Mouse (Mus musculus) cerebellum, adult 9-10 months (tissue): ENCODE data around the gene Man2a2.

Source experiments
- DNase-seq: peaks from one replicate; pipeline ENCODE4 v3.0.0; 2022

Man2a2 gene

DNA sequence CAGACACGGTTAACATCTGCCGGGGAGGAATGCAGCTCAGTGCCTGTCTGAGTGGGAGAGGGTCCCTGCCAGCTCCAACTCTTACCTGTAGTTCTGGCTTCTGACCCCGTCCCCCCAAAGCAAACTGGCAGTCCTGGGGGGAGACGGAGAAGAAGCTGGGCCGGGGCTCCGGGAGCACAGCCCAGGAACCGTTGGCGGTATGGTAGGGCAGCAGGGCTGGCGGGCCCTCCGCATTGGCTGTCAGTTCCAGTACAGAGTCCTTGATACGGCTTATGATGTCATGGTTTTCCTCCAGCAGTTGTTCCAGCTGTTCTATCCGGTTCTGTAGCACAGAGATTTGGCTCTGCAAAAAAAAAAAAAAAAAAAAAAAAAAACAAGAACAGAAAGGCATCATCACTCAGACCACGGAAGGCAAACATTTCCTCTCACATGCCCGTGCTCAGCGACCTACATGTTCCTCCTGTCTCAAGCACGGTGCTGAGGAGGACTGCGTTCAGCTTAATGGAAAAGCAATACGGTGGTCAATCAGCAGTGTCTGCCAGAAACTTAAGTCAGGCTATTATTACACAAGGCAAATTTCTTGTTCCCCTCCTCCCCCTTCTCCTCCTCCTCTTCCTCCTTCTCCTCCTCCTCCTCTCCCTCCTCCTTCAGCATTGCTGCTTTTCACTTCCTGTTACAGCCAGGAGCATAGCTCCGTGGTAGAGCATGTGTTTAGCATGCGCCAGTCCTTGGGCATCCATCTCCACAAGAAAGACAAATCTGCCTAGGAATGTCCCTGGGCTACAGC, 2.3 kb downstream of the Man2a2 start:
- DNase-seq: peak; percentile 46

DNA sequence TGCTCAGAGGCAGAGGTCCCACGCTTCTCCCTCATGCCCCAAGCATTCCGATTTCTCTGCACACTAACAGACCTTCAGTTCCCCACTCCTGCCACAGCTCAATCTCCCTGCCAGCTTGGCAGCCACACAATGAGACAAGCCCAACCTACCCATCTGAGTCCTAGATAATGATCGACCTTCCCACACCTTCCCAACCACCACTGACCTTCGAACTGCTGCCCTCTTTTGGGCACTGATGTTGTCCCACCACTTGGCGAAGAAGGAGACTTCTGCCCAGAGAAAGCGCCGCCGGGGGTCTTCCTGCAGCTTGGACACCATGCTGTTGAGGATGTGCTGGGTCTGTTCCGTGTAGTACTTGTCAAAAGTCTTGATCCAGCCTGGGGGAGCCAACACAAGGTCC, 3.2 kb downstream of the Man2a2 start:
- peak; percentile 44 for DNase-seq

DNA sequence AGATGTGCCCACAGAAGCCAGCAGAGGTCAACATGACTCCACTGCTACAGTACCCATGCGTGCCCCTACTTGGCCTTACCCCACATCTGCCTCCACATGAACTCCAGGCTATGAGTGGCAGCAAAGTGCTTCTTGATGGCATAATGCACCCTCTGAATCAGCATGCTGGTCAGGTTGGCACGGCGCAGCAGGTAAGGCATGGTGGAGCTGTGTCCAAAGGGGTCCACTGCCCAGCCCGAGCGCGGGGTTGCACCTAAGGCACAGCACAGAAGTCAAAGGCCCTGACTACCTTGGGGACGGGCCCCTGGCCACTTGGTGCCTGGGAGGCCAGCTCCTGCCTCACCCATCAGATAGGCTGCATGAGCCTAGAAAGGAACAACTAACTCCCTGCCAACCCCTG, 3.9 kb downstream of the Man2a2 start:
- DNase-seq: no peak

DNA sequence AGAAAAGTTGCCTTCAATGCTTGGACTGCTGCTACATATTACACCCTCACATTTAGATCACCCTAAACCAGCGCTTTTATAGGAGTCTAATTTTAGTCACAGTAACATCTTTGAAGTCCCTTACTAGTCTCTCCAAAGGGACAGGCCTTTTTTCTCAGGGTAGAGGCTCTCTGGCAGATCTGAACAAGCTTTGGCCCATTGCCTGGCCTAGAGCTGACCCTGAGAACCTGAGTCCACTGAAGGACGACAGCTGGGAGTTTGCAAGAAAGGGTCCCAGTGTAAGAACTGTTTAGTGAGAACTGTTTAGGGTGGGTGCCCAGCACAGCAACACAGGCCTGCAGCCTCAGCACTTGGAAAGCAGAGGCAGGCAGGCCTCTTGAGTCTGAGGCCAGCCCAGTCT, 5.4 kb downstream of the Man2a2 start:
- DNase-seq: no peak

DNA sequence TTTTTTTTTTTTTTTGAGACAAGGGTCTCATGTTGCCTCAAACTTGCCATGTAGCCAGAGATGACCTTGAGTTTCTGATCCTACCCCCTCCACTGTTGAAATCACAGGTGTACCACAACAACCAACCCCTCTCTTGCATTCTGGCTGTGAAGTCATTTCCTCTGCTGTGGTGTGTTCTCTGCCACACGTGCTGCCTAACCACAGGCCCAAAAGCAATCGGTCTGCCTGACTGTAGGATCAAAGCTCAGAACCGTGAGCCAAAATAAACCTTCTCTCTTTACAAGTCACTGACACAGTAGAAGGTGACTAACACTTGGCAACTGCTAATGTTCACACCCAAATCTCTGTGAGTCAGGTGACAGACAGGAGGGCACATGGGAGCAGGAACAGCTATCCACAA, 10.7 kb downstream of the Man2a2 start:
- DNase-seq: no peak

DNA sequence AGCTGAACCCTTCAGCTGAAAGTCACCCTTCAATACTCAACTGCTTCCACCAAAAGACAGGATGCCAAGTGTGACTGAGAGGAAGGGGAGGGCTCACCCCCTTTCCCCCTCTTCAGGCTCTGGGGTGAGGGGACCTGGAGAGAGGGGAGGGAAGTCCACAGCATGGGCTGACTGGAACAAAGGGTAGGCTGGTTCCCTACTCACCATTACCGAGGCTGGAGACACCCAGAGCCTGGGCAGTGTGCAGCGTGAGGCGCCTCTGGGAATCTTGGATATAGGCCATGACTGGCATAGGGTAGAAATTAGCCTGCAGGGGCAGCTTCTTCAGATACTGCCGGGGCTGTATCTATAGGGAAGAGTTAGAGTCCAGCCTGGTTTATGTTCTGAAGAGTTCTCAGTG, 13.1 kb downstream of the Man2a2 start:
- no peak for DNase-seq

DNA sequence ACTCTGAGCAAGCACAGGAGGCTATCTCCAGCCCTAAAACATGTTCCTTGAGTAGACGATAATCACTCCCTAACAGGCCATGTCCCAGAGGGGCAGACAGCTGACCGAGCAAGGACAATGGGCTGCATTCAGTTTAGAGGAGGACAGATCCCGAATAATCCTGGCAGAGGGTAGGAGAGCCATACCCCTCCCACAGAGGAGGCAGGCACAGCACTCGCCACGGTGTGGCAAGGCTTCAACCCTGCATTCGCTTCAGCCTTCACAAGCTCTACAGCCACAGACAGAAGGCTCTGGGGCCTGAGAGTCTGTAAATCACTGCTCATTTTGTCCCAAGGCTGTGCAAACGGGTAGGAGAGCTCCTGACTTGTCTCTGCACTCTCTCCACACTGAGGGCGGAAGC, 14.0 kb downstream of the Man2a2 start:
- DNase-seq: no peak

DNA sequence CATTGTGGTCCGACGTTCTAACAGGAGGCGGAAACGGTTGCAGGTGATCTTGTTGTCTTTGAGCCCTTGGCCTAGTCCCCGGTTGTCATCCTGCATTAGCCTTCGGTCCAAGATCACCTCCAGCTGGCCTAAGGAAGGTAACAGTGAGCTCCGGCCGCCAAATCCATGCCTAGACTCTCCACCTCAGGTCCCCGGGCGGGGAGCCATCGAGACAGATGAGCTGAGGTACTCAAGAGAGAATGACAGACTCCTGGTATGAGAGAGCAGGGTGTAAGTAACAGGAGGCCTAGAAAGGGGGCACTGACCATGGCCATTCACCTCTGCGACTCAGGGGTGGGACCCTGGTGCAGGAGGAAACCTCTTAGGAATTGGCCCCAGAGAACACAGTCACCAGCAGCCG, 14.8 kb downstream of the Man2a2 start:
- DNase-seq: peak; percentile 62

DNA sequence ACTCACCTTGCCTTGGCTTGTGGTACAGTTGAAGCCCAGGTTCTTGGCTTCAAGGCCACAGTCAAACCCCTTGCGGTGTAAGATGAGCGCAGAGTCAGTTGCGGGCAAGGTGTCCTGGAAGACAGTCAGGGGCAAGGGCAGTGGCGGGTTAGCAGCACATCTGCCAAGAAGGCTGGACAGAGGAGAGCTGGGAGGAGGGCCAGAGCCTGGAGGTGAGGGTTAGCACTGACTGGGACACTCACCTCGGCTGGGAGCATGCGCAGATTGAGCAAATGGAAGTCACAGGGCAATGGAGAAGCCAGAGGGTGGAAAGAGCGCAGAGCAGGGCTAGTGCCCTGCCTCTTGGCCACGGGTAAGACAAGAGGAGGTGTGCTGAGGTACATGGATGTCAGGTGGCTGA, 18.3 kb downstream of the Man2a2 start:
- no peak for DNase-seq

DNA sequence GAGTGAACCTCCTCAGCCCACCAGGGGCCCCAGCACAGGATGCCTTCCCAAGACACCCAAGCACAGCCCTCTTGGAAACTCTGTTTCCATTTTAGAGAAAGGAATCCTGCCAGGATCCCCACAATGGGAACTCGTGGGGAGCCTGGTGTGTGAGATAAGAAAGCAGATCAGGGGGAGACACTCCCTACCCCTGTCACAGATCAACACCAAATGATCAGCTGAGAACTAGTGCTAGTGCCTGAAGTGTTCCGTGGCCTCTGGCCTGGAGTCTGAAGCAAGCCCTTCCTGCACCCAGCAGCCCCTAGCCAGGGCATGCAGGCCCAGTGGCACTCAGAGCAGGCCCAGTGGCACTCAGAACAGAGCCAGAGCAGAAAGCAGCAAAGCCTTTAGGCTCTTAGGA, 20.4 kb downstream of the Man2a2 start:
- no peak for DNase-seq

DNA sequence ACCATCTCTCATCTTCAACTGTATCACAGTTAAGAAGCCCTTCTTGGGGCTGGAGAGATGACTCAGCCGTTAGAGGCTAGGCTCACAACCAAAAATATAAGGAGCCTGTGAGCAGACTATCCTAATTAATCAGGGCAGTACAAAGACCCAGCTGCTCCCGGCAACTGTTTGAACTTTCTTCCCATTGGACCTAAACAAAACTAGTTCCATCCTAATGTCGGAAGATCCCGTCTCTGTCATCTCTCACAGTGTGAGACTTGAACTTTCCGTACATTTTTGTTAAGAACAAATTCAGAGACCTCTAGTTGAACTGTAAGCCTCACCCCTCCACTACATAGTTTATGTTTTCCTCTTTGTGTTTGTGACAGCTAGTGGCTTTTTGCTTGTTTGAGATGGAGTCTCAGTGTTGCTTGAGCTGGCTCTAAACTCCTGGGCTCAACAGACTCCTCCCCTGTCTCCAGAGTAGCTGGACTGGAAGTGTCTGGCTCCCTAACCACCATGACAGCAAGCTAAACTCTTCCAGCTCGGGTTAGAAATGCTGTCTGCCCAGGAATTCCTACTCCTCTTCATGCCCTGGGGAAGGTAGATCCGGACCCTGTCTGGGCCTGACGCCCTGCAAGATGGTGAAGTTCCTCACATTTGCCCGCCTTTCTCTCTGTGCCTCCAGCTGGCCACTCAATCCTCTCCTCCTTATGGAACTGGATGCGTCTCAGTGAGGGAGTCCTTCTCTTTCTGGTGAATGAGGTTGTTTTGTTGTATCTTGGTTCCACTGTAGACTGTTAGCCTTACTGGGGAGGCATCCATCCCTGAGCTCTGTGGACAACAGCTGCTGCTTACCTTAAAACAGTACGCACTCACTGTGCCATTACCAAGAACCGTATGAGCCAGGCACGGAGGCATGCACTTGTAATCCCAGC, 23.2 kb downstream of the Man2a2 start:
- DNase-seq: no peak

DNA sequence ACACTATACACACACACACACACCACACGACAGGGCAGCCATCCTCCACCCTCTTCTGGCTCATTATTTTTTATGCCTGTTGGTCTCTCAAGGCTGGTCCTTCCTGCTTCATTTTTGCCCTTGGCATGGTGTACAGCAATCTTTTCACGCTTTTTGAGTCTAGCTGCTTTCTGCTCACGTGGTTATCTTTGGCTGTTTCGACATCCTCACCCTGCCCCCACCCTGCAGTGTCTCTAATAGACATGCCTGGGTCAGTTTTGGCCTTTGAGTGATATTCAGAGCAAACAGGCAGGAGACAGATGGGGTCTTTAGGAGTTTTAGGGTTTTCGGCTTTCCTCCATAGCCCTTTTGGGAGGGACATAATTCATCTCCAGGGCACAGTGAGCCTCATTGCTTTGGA, 24.3 kb downstream of the Man2a2 start:
- DNase-seq: no peak

DNA sequence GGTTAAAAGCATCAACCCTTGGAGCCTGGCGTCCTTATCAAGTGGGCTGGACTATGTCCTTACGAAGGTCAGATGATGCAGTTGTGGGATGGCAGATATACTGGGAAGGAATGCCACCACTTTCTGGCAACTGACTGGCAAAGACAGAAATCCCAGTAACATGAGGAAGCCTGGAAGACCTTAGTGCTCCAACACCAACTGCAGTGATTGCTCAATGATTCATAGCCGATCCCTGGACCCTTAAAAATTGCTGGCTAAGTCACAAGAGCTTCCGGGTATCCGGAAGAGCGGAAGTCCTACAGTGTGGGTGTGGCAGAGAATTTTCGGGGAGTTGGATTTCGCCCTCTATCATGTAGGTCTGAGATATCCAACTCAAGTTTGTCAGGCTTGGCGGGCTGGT, 25.0 kb downstream of the Man2a2 start:
- no peak for DNase-seq

DNA sequence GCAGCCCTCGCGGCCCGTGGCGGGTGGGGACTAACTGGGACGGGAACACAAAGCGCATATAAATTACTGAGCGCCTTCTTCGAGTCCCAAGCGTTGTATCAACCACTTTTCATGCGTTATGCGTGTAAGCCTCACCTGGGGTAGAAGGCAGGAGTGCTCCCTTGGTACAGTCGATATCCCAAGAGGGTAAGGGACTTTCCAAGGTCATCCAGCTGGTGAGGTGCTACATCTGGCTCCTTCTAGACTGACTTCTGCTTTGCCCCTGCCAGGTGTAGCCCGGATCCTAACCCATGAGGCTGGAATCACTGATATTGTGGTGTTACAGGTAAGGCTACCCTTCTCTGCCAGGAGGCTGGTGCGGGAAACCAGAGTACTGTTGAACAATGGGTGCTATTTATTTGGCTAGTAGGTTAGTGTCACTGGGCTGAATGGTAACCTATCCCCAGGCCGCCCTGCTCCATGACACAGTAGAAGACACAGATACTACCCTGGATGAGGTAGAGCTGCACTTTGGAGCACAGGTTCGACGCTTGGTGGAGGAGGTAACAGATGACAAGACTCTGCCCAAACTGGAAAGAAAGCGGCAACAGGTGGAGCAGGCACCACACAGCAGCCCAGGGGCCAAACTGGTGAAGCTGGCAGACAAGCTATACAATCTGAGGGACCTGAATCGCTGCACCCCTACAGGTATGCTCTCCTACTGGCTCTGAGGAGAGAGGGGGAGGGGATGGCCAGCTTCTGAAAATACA, 27.7 kb downstream of the Man2a2 start:
- DNase-seq: no peak

DNA sequence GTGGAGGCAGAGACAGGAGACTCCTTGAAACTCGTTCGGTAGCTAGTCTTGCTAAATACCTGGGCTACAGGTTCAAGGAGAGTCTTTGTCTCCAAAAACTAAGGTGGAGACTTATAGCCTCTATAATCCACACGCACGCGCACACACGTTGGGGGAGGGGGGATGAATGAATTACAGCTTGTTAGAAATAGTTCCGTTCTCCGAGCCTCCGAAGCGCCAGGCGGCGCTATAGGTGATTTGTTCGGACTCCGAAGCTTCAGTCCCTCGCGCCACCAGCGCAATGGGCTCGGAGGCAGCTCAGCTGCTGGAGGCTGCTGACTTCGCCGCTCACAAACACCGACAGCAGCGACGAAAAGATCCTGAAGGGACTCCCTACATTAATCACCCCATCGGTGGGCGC, 28.3 kb downstream of the Man2a2 start, which contains the start of gene Hddc3:
Hddc3 (plus strand) TSS at position 247 of the 400 bp plus-strand sequence.
- DNase-seq: peak; percentile 96

DNA sequence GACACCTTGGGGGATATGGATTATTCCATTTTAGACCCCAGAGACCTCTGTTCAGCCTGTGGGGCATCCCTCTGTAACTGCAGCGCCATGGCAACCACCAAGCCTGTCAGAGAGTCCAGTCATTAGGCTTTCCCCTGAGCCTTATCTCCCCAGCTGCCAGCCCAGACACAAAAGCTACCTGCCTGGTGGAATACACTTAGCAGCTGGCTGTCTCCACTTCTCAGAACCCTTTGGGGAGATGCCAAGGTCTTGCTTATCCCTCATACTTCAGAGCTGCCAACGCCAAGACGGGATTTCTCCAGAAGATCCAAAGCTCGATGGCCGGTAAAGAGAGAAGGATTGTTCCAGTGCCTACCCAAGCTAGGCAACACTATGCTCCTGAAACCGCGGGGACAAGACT, 29.4 kb downstream of the Man2a2 start:
- peak; percentile 65 for DNase-seq

DNA sequence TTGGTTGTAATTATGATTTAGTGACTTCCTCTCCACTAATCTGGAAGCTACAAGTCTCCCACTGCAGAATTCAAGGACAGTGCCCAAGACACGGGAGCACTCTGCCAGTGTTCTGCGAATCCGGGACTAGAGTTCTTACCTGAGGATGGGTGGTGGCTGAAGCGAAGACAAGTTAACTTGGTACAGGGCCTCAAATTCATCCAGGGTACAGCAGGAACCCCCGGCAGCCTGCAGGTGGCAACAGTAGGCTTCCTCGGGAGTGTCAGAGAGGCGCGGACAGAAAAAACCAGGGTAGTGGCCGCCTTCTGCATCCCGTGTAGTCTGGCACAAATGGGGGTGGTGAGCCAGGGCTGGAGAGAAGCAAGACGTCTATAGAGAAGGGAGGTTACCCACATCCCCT, 30.4 kb downstream of the Man2a2 start, which contains the start of gene Unc45a:
Unc45a (minus strand) TSS at position 213 of the 400 bp plus-strand sequence.
- DNase-seq: peak; percentile 81

DNA sequence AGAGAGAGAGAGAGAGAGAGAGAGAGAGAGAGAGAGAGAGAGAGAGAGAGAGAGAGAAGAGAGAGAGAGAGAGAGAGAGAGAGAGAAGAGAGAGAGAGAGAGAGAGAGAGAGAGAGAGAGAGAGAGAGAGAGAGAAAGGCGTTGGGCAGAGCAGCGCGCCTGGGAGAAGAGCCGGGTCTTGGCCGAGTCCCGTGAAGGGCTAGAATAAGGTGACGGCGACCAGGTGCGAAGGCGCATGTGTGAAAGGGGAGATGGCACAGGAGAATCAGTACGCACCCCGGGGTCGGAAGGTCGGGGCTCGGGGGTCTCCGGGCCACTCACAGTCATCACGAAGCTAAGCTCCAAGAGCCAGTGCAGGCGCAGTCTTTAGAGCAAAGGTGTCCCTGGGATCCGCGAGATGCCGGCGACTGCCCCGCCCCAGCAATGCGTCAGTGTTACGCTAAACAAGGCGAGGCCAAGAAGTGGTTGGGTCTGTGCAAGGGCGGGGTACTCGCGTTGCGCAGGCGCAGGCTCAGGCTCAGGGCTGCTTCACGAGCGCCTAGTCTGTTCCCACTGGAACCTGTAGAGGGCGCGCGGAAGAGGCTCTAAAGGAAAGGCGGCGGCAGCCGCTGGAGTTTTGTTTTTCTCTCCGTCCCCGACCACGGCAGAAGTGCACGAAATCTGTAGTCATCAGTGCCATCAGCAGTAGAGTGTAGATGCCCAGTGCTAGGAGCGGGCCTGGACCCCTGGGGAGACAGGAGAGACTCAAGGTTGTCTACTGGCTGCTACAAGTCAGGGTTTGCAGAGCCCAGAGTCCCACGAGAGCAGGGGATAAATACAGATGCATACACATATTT, 31.2 kb downstream of the Man2a2 start:
- peak; percentile 99 for DNase-seq

DNA sequence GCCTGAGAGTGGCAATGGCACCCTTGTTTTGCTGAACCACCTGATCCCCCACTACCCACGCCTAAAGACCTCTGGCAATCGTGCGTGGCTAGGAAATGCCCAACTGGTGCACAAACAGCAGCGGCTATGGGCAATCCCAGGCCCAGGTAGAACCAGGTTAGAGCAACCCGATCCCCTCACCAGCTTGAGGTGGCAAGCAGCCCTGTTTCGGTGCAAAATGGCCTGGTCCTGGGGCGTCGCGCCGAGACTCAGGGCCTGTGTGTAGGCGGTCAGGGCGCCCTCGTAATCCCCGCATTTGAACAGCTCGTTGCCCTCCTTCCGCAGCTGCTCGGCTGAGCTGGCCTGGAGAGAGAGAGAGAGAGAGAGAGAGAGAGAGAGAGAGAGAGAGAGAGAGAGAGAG, 31.8 kb downstream of the Man2a2 start:
- DNase-seq: no peak

DNA sequence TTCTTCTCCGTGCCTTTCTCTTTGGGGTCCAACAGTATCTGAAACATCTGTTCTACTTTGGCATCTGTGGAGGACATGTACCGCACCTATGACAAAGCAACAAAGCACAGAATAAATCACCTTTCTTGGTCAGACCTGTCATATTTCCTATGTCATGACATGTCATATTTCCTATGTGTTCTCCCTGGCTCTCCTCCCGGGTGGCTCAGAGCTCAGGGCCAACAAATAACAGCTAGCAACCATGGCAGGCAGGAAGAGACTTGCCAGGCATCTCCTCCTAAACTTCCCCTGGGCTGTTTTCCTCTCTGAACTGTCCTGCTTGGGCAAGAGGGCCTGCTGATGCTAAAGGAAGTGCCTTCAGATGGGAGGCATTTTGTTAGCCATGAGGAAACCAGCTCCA, 34.2 kb downstream of the Man2a2 start:
- DNase-seq: no peak

DNA sequence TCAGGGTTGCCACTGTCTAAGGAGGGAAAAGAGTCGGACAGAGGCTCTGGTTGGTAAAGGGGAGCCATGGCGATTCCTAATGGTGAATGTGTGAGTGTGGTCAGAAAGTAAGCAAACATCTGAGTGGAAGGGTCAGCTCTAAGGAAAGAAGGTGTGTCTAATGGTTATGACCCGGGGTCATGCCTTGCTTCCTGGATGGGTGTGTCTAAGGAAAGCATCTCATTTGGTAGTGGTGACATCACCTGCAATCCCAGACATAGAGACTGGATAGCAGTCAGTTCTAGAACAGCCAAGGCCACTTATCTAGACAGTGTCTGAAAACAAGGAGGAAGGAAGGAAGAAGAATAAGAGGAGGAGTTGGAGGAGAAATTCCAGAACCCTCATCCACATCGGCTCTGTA, 36.3 kb downstream of the Man2a2 start:
- DNase-seq: no peak

DNA sequence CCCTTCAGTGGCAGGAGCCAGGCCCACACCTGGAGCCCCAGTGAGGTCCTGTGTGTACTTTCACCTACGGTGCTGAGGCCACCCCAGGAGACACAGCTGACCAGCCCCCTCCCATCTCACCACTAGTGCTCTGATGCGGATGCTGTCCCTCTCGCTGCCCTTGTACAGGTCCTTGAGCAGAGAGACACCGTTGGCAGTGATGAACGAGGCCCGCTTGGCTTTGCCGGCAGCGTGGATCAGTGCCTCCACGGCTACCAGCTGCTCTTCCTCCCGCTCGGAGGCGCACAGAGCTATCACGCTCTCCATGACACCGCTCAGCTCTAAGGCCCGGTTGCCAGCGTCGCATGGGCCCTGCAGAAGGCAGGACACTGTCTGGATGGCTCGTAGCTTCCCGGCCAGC, 39.7 kb downstream of the Man2a2 start:
- DNase-seq: peak; percentile 33
